Mouse (Mus musculus): ENCODE data around the gene Grk3.

DNA sequence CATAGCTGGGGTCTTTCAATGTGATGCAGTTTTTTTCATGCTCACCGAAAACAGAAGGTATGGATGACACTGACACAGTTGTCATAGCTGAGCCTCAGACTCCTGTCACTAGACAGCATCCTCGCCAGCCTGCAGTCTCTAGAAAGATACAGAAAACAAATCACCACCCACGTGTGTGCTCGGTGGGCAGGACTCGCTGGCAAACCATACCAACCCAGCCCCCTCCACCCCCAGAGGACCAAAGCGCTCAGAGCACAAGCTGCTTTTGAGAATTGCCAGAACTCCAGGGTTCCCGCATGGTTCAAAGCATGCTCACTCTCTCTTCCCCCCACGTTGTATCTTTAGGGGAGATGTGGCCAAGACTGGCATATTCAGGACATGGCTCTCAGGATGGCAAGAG lies 2.6 kb upstream of the Grk3 start:
- TF ChIP-seq EP300 (IDR thresholded peaks at IDR 0.05; ENCODE audit: low read depth) (no peak), CTCF (IDR thresholded peaks at IDR 0.05; ENCODE audit: low read depth) (no peak)

Data from heart, postnatal 0 days (tissue).